Comparison of ENCODE assay signal across 8 mouse cellular contexts in the genomic region with DNA sequence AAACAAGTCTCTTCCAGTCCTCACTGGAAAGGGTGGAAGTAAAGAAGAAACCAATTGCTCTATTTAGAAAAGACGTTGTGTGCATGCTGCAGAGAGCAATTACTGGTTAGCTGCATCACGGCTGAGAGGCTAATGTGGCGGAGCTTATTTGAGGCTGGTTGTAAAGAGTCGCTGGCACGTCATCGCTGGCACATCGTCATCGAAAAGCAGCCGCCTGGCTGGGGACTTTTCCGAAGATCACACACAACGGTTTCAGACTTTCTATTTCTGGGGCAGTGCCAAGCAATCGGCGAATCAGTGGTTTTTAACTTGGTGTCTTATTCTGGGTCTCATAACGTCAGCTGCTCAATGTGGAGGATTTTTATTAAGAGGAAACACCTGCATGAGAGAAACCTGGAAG. TPM values are rescaled to one million over a fixed set of nuclear protein-coding genes. Genes with fewer than 3 reads are reported as not detected.
DNase-seq lines count a peak whose midpoint lies in the region; ATAC-seq and TF ChIP-seq lines count a peak whose summit lies in the region.

No protein-coding gene starts in this region.

- H3K4me2 ChIP-seq in heart, embryonic 14.5 days (ENCODE audit: low read length) = peak overlapping the region; percentile 48

- peak overlapping the region in 1 of 2 experiments; percentile 3; a peak in 1 of 4 replicates for H3K4me3 ChIP-seq in heart, embryonic 14.5 days (ENCODE audit: control insufficient read depth in 1 of 2, insufficient read depth in 1 of 2, low read depth in 1 of 2, low read length in 2 of 2)

- H3K27ac ChIP-seq in heart, embryonic 14.5 days (replicated peaks in 1 of 2; ENCODE audit: control insufficient read depth in 1 of 2, insufficient read depth in 1 of 2, low read depth in 2 of 2, low read length in 2 of 2) = no peak overlapping the region; a peak in 1 of 4 replicates

- TF ChIP-seq POLR2A in brain, embryonic 14.5 days (IDR thresholded peaks at IDR 0.05; ENCODE audit: borderline replicate concordance, extremely low read depth, insufficient read depth, insufficient read length, poor library complexity, severe bottlenecking) = no peak

- no peaks in the 10 kb centered on the region for H3K9me3 ChIP-seq in heart, embryonic 14.5 days (ENCODE audit: control insufficient read depth, low read length)

- no peaks in the 10 kb centered on the region for H3K27me3 ChIP-seq in heart, embryonic 14.5 days (ENCODE audit: control insufficient read depth, insufficient read depth, low read length)

- no peak for TF ChIP-seq CTCF in brain, embryonic 14.5 days (IDR thresholded peaks at IDR 0.05; ENCODE audit: borderline replicate concordance, extremely low read depth, insufficient read depth, insufficient read length)

- DNase-seq in heart, postnatal 25 days (ENCODE audit: low spot score) = no peak
- DNase-seq in brain, embryonic 14.5 days (ENCODE audit: low read depth) = peak; percentile 93
- DNase-seq in gastrocnemius, postnatal 14 days = peak; percentile 31
- peak; percentile 69 for DNase-seq in left cerebral cortex, postnatal 4 days
- peak; percentile 55 to 74 for DNase-seq in right cerebral cortex, adult 2 months (ENCODE audit: low spot score in 2 of 2)
- DNase-seq in urinary bladder, postnatal 10 days (ENCODE audit: low spot score) = no peak
- no peak for DNase-seq in adipocyte (ENCODE audit: low spot score)

- no peak for ATAC-seq in heart, embryonic 14.5 days (ENCODE audit: insufficient number of reproducible peaks, insufficient read depth, low FRiP score, low read depth)

- peak overlapping the region; percentile 23 for H3K9ac ChIP-seq in heart, embryonic 14.5 days (ENCODE audit: low read length)

- peaks cover 6 to 9% of the 10 kb centered on the region in 2 experiments; a peak in 3 of 4 replicates for H3K4me1 ChIP-seq in heart, embryonic 14.5 days (ENCODE audit: control insufficient read depth in 2 of 2, insufficient read depth in 2 of 2, low read length in 2 of 2)

- no peaks in the 10 kb centered on the region for H3K36me3 ChIP-seq in heart, embryonic 14.5 days (ENCODE audit: control insufficient read depth, insufficient read depth, low read length)

- intact Hi-C loops in heart, postnatal 25 days (cut with DNase I) = no loop called here
- intact Hi-C loops in gastrocnemius, postnatal 14 days (cut with DNase I; ENCODE audit: low total_unique reads) = no loop called here
- intact Hi-C loops in left cerebral cortex, postnatal 4 days (cut with DNase I) = no loop called here

- WGBS in heart, embryonic 14.5 days = 52% methylated on average over 14 of the region's 14 CpGs

RNA-seq across cellular contexts. Expression of gene Ppm1l, which starts 26.8 kb away (rescaled TPM):
- polyA plus RNA-seq in heart, embryonic 14.5 days (2014; fragmentation: Nextera tagmentation; extraction: Ambion mirVana) = 10.9 and 12.0 TPM in 2 replicates
- total RNA-seq in heart, postnatal 25 days (2021) = 10 to 100 TPM; 23.6 to 24.5 TPM
- polyA plus RNA-seq in brain, embryonic 14.5 days (2012; rRNA removed) = 13.4 and 21.4 TPM in 2 replicates
- 10 to 100 TPM; 33.8 to 34.5 TPM for total RNA-seq in gastrocnemius, postnatal 14 days (2021)
- 10 to 100 TPM; 45.9 to 49.2 TPM for total RNA-seq in left cerebral cortex, postnatal 4 days (2021)

Comparison
In these comparisons a context has a peak if more than half of its experiments do, and no peak if none do; other contexts are left out.
1. DNase-seq: peak in brain, embryonic 14.5 days (single experiment), gastrocnemius, postnatal 14 days (single experiment), left cerebral cortex, postnatal 4 days (single experiment) and right cerebral cortex, adult 2 months (2 of 2); none in heart, postnatal 25 days (single experiment), urinary bladder, postnatal 10 days (single experiment) and adipocyte (single experiment).